Mouse (Mus musculus): Measurements from ENCODE around the gene Ctsl. TPM values are rescaled to one million over a fixed set of nuclear protein-coding genes. Genes with fewer than 3 reads are reported as not detected.
A peak's percentile ranks its signal among the peaks of the same experiment; 100 is the strongest.

Gene Ctsl
- polyA plus RNA-seq, 1 experiment from 2014 or later, result 482 TPM

- no peaks in the 10 kb centered on the region for H3K36me3 ChIP-seq (ENCODE audit: insufficient read depth, low read length)
- 84% methylated on average over 5 of the region's 5 CpGs for WGBS
- H3K27me3 ChIP-seq (ENCODE audit: insufficient read depth, low read length), result no peaks in the 10 kb centered on the region
- H3K9ac ChIP-seq (ENCODE audit: low read depth, low read length), result no peak overlapping the region
- H3K4me1 ChIP-seq (replicated peaks; ENCODE audit: insufficient read depth, low read length), result no peaks in the 10 kb centered on the region
- no peak overlapping the region for H3K4me2 ChIP-seq (ENCODE audit: low read length)
- no peaks in the 10 kb centered on the region for H3K9me3 ChIP-seq (replicated peaks; ENCODE audit: low read length)
- ATAC-seq (replicated peaks; ENCODE audit: low FRiP score, low read depth) (no peak), DNase-seq (ENCODE audit: low spot score) (no peak)
- no peak overlapping the region for H3K4me3 ChIP-seq (replicated peaks; ENCODE audit: low read depth, low read length)
- no peak for TF ChIP-seq CTCF (IDR thresholded peaks at IDR 0.05; ENCODE audit: low read depth)
- no peak overlapping the region for H3K27ac ChIP-seq
Measured at GRCm38 (mm10) chr13:64407992-64408391, 37.3 kb upstream of the Ctsl start.

- H3K27me3 ChIP-seq (ENCODE audit: insufficient read depth, low read length), result no peaks in the 10 kb centered on the region
- H3K9me3 ChIP-seq (replicated peaks; ENCODE audit: low read length), result no peaks in the 10 kb centered on the region
- ATAC-seq (replicated peaks; ENCODE audit: low FRiP score, low read depth), result no peak
- no peak overlapping the region for H3K9ac ChIP-seq (ENCODE audit: low read depth, low read length)
- H3K4me1 ChIP-seq (replicated peaks; ENCODE audit: insufficient read depth, low read length), result peaks cover 14% of the 10 kb centered on the region; the same call in 1 of the 2 replicates
- H3K4me3 ChIP-seq (replicated peaks; ENCODE audit: low read depth, low read length), result no peak overlapping the region
- no peaks in the 10 kb centered on the region for H3K36me3 ChIP-seq (ENCODE audit: insufficient read depth, low read length)
- WGBS, result 67% methylated on average over 6 of the region's 6 CpGs
- H3K4me2 ChIP-seq (ENCODE audit: low read length), result no peak overlapping the region
- TF ChIP-seq CTCF (IDR thresholded peaks at IDR 0.05; ENCODE audit: low read depth), result no peak
- no peak for DNase-seq (ENCODE audit: low spot score)
- no peak overlapping the region for H3K27ac ChIP-seq
Measured at GRCm38 (mm10) chr13:64405550-64405949, 34.9 kb upstream of the Ctsl start.

GRCm38 (mm10) chr13:64403519-64403918 is 32.8 kb upstream of the Ctsl start:
- Histone ChIP-seq H3K27me3 (ENCODE audit: insufficient read depth, low read length) (no peaks in the 10 kb centered on the region), H3K4me2 (ENCODE audit: low read length) (no peak overlapping the region), H3K9ac (ENCODE audit: low read depth, low read length) (no peak overlapping the region), H3K27ac (no peak overlapping the region), H3K36me3 (ENCODE audit: insufficient read depth, low read length) (no peaks in the 10 kb centered on the region), H3K4me1 (replicated peaks; ENCODE audit: insufficient read depth, low read length) (peaks cover 15% of the 10 kb centered on the region; the same call in 1 of the 2 replicates), H3K4me3 (replicated peaks; ENCODE audit: low read depth, low read length) (no peak overlapping the region), H3K9me3 (replicated peaks; ENCODE audit: low read length) (no peaks in the 10 kb centered on the region)
- 62% methylated on average over 3 of the region's 3 CpGs for WGBS
- TF ChIP-seq CTCF (IDR thresholded peaks at IDR 0.05; ENCODE audit: low read depth), result no peak
- DNase-seq (ENCODE audit: low spot score) (no peak), ATAC-seq (replicated peaks; ENCODE audit: low FRiP score, low read depth) (no peak)

DNA sequence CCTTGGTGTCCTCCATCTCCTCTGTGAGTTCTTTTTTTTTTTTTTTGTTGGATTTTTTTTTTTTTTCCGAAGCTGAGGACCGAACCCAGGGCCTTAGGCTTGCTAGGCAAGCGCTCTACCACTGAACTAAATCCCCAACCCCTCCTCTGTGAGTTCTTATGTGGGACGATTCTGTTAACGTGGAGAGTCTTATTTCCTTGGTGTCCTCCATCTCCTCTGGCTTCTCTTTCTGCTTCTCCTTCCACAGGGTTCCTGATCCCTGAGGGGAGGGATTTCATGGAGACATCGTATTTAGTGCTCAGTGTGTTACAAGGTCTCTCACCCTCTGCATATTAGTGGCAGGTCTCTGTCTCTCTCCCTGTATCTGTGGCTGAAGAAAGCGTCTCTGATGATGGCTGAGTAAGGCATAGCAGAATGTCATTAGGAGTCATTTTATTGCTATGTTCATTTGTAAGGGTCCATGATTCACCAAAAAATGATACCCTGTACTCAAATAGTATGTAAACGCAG is 32.3 kb upstream of the Ctsl start:
- DNase-seq (ENCODE audit: low spot score) (no peak), ATAC-seq (replicated peaks; ENCODE audit: low FRiP score, low read depth) (no peak)
- H3K36me3 ChIP-seq (ENCODE audit: insufficient read depth, low read length), result no peaks in the 10 kb centered on the region
- peaks cover 15% of the 10 kb centered on the region; the same call in 1 of the 2 replicates for H3K4me1 ChIP-seq (replicated peaks; ENCODE audit: insufficient read depth, low read length)
- H3K4me2 ChIP-seq (ENCODE audit: low read length), result no peak overlapping the region
- H3K9me3 ChIP-seq (replicated peaks; ENCODE audit: low read length), result no peaks in the 10 kb centered on the region
- TF ChIP-seq CTCF (IDR thresholded peaks at IDR 0.05; ENCODE audit: low read depth), result no peak
- no peaks in the 10 kb centered on the region for H3K27me3 ChIP-seq (ENCODE audit: insufficient read depth, low read length)
- no peak overlapping the region for H3K27ac ChIP-seq
- 91% methylated on average over 8 of the region's 8 CpGs for WGBS
- no peak overlapping the region for H3K9ac ChIP-seq (ENCODE audit: low read depth, low read length)
- H3K4me3 ChIP-seq (replicated peaks; ENCODE audit: low read depth, low read length), result no peak overlapping the region

GRCm38 (mm10) chr13:64402504-64402949 is 31.8 kb upstream of the Ctsl start:
- no peak for TF ChIP-seq CTCF (IDR thresholded peaks at IDR 0.05; ENCODE audit: low read depth)
- DNase-seq (ENCODE audit: low spot score), result no peak
- no peaks in the 10 kb centered on the region for H3K27me3 ChIP-seq (ENCODE audit: insufficient read depth, low read length)
- H3K9ac ChIP-seq (ENCODE audit: low read depth, low read length), result no peak overlapping the region
- H3K4me3 ChIP-seq (replicated peaks; ENCODE audit: low read depth, low read length), result no peak overlapping the region
- H3K27ac ChIP-seq, result peak overlapping the region; percentile 80; the same call in 1 of the 2 replicates
- peaks cover 15% of the 10 kb centered on the region; the same call in 1 of the 2 replicates for H3K4me1 ChIP-seq (replicated peaks; ENCODE audit: insufficient read depth, low read length)
- 79% methylated on average over 10 of the region's 10 CpGs for WGBS
- H3K9me3 ChIP-seq (replicated peaks; ENCODE audit: low read length), result no peaks in the 10 kb centered on the region
- no peaks in the 10 kb centered on the region for H3K36me3 ChIP-seq (ENCODE audit: insufficient read depth, low read length)
- no peak overlapping the region for H3K4me2 ChIP-seq (ENCODE audit: low read length)
- no peak for ATAC-seq (replicated peaks; ENCODE audit: low FRiP score, low read depth)

DNA sequence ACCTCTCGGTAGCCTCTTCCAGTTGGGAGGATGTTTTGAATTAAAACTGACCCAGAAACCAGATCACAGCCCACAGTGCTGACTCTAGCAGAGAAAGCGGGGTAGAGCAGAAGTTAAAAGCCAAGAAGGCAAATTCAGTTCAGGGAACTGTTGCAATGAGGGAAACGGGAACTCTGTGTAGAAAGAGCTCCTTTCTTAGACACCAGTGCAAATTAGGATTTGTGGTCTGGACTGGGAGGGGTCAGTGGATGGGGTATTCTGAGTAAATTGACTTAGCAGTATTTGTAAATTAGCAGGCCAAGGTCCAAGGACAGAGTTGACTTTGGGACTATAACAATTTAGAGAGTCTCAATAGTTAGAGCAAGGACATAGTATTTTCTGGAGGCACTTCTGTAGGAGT is 31.3 kb upstream of the Ctsl start:
- H3K4me1 ChIP-seq (replicated peaks; ENCODE audit: insufficient read depth, low read length), result peaks cover 15% of the 10 kb centered on the region; the same call in 1 of the 2 replicates
- 40% methylated on average over 3 of the region's 3 CpGs for WGBS
- no peak overlapping the region for H3K9ac ChIP-seq (ENCODE audit: low read depth, low read length)
- DNase-seq (ENCODE audit: low spot score), result peak; percentile 25
- no peaks in the 10 kb centered on the region for H3K27me3 ChIP-seq (ENCODE audit: insufficient read depth, low read length)
- no peaks in the 10 kb centered on the region for H3K9me3 ChIP-seq (replicated peaks; ENCODE audit: low read length)
- H3K27ac ChIP-seq, result peak overlapping the region; percentile 80
- no peak overlapping the region for H3K4me3 ChIP-seq (replicated peaks; ENCODE audit: low read depth, low read length)
- H3K4me2 ChIP-seq (ENCODE audit: low read length), result no peak overlapping the region
- TF ChIP-seq CTCF (IDR thresholded peaks at IDR 0.05; ENCODE audit: low read depth), result no peak
- H3K36me3 ChIP-seq (ENCODE audit: insufficient read depth, low read length), result no peaks in the 10 kb centered on the region
- ATAC-seq (replicated peaks; ENCODE audit: low FRiP score, low read depth), result no peak

Measured in kidney, postnatal 0 days (tissue).